ENCODE assay signal across 8 mouse cellular contexts in the genomic region with DNA sequence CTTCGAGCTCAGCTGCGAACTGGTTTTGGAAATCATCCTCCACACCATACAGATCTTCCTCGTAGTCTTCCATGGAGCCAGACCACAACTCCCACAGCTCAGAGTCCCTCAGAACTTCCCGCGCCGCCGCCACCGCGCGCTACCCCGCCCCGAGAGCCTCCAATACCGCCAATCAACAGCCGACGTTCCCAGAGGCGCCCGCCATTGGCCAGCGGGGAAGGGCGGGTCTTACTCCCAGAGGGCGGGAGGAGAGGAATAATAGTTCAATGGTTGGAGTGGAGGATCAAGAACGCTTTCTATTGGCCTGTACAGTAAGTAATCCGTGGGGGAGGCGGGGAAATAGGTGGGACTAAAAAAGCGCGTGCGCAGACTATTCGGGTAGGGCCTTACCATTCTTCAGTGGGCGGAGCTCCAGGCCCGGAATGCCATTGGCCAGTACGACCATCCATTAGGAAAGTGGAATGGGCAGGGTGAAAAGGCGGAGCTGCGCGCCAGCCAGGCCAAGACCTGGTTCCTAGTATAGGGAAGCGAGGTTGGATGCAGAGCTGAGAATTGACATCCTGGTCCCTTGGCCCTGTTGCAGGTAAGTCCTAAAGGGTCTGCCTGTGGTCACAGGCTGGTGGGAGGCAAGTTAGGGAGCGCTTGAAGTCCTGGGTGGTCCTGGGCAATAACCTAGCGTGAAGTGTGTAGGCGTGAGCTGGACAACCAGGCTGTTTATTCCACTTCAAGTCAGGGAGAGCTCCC. TPM values are rescaled to one million over a fixed set of nuclear protein-coding genes. Genes with fewer than 3 reads are reported as not detected.
DNase-seq lines count a peak whose midpoint lies in the region; ATAC-seq and TF ChIP-seq lines count a peak whose summit lies in the region.

A gene (minus strand): TSS at position 155 of the 744 bp plus-strand sequence.
A gene (plus strand): TSS at position 406 of the 744 bp plus-strand sequence.

- no peak for TF ChIP-seq EP300 in ES-Bruce4 (IDR thresholded peaks at IDR 0.05; ENCODE audit: insufficient read depth, low read depth, low read length)
- no peak for TF ChIP-seq EP300 in liver, postnatal 0 days (IDR thresholded peaks at IDR 0.05; ENCODE audit: low read depth)

- intact Hi-C loops in heart, postnatal 10 days (cut with DNase I) = no loop called here

- H3K27ac ChIP-seq in ES-Bruce4 (ENCODE audit: insufficient read depth, low read length) = no peak within 1 kb of the TSS
- H3K27ac ChIP-seq in forebrain, embryonic 13.5 days = no peak within 1 kb of the TSS
- peak within 1 kb of the TSS; percentile 70 for H3K27ac ChIP-seq in liver, postnatal 0 days (ENCODE audit: low read depth)
- H3K27ac ChIP-seq in neural tube, embryonic 14.5 days (ENCODE audit: low read depth, low read length) = no peak within 1 kb of the TSS

- no peaks in the 10 kb centered on the region for H3K4me1 ChIP-seq in ES-Bruce4 (ENCODE audit: control insufficient read depth, insufficient read depth, low read length)
- peaks cover 32% of the 10 kb centered on the region for H3K4me1 ChIP-seq in forebrain, embryonic 13.5 days
- H3K4me1 ChIP-seq in liver, postnatal 0 days (ENCODE audit: insufficient read depth) = peaks cover 18% of the 10 kb centered on the region
- peaks cover 14% of the 10 kb centered on the region for H3K4me1 ChIP-seq in neural tube, embryonic 14.5 days (ENCODE audit: control insufficient read depth, insufficient read depth, low read length)

- peak within 1 kb of the TSS; percentile 98 for H3K4me3 ChIP-seq in ES-Bruce4 (ENCODE audit: low read depth, low read length)
- peak within 1 kb of the TSS; percentile 62 for H3K4me3 ChIP-seq in forebrain, embryonic 13.5 days
- H3K4me3 ChIP-seq in liver, postnatal 0 days (ENCODE audit: low read depth, low read length) = peak within 1 kb of the TSS; percentile 57
- peak within 1 kb of the TSS; percentile 49 for H3K4me3 ChIP-seq in neural tube, embryonic 14.5 days (ENCODE audit: low read depth, low read length)

- no peaks in the 10 kb centered on the region for H3K36me3 ChIP-seq in ES-Bruce4 (ENCODE audit: control insufficient read depth, insufficient read depth, low read length, poor library complexity, severe bottlenecking)
- peaks cover 43% of the 10 kb centered on the region for H3K36me3 ChIP-seq in forebrain, embryonic 13.5 days (ENCODE audit: poor library complexity, severe bottlenecking)
- 0 out of 2 replicates have a peak, but pooled peaks cover 7% of the 10 kb centered on the region for H3K36me3 ChIP-seq in liver, postnatal 0 days (replicated peaks; ENCODE audit: insufficient read depth, low read length)
- no peaks in the 10 kb centered on the region for H3K36me3 ChIP-seq in neural tube, embryonic 14.5 days (ENCODE audit: control insufficient read depth, insufficient read depth, low read length)

- no peaks in the 10 kb centered on the region for H3K27me3 ChIP-seq in ES-Bruce4 (ENCODE audit: control insufficient read depth, insufficient read depth, low read length, poor library complexity, severe bottlenecking)
- no peaks in the 10 kb centered on the region for H3K27me3 ChIP-seq in forebrain, embryonic 13.5 days
- no peaks in the 10 kb centered on the region for H3K27me3 ChIP-seq in liver, postnatal 0 days (ENCODE audit: insufficient read depth, low read length)
- H3K27me3 ChIP-seq in neural tube, embryonic 14.5 days (ENCODE audit: control insufficient read depth, insufficient read depth, low read length) = no peaks in the 10 kb centered on the region

- TF ChIP-seq CTCF in ES-Bruce4 (IDR thresholded peaks at IDR 0.05; ENCODE audit: low read depth, low read length) = no peak
- TF ChIP-seq CTCF in liver, postnatal 0 days (IDR thresholded peaks at IDR 0.05; ENCODE audit: low read depth) = no peak

- peak within 1 kb of the TSS; percentile 95 for H3K4me2 ChIP-seq in forebrain, embryonic 13.5 days
- H3K4me2 ChIP-seq in liver, postnatal 0 days (ENCODE audit: low read depth, low read length) = peak within 1 kb of the TSS; percentile 93
- peak within 1 kb of the TSS; percentile 78 for H3K4me2 ChIP-seq in neural tube, embryonic 14.5 days (ENCODE audit: low read depth, low read length)

- 1% methylated on average over 37 of the region's 37 CpGs for WGBS in forebrain, embryonic 13.5 days
- under 1% methylated on average over 37 of the region's 37 CpGs for WGBS in large intestine, adult 2 months
- under 1% methylated on average over 37 of the region's 37 CpGs for WGBS in liver, postnatal 0 days (ENCODE audit: insufficient replicate concordance)
- WGBS in neural tube, embryonic 14.5 days = under 1% methylated on average over 37 of the region's 37 CpGs

- DNase-seq in heart, postnatal 10 days = peak; percentile 100
- peak; percentile 99 for DNase-seq in large intestine, adult 2 months (ENCODE audit: low read depth, low spot score)
- peak; percentile 99 for DNase-seq in liver, postnatal 0 days
- DNase-seq in testis, postnatal 10 days (ENCODE audit: low spot score) = peak; percentile 99

- peak; percentile 90 for ATAC-seq in cerebellum, adult (ENCODE audit: insufficient number of reproducible peaks, low FRiP score, low TSS enrichment)
- ATAC-seq in forebrain, embryonic 13.5 days = peak; percentile 99
- ATAC-seq in liver, postnatal 0 days = peak; percentile 98
- ATAC-seq in neural tube, embryonic 14.5 days (ENCODE audit: low read depth) = peak; percentile 99

- no peaks in the 10 kb centered on the region for H3K9me3 ChIP-seq in ES-Bruce4 (replicated peaks; ENCODE audit: control insufficient read depth, insufficient read depth, low read length, poor library complexity, severe bottlenecking)
- no peaks in the 10 kb centered on the region for H3K9me3 ChIP-seq in forebrain, embryonic 13.5 days (replicated peaks)
- no peaks in the 10 kb centered on the region for H3K9me3 ChIP-seq in liver, postnatal 0 days (ENCODE audit: low read length)
- no peaks in the 10 kb centered on the region for H3K9me3 ChIP-seq in neural tube, embryonic 14.5 days (ENCODE audit: control insufficient read depth, low read length)

- peak within 1 kb of the TSS; percentile 64 for H3K9ac ChIP-seq in ES-Bruce4 (ENCODE audit: low read depth, poor library complexity, severe bottlenecking)
- peak within 1 kb of the TSS; percentile 81 for H3K9ac ChIP-seq in forebrain, embryonic 13.5 days
- H3K9ac ChIP-seq in liver, postnatal 0 days (replicated peaks) = peak within 1 kb of the TSS; percentile 89
- H3K9ac ChIP-seq in neural tube, embryonic 14.5 days (replicated peaks; ENCODE audit: low read depth, low read length) = peak within 1 kb of the TSS; percentile 80

- TF ChIP-seq POLR2A in ES-Bruce4 (IDR thresholded peaks at IDR 0.05; ENCODE audit: insufficient read depth, low read length) = peak; percentile 94

RNA-seq across cellular contexts. Expression of the first gene that starts in this region (rescaled TPM):
- 39.4 and 47.2 TPM in 2 replicates for polyA plus RNA-seq in ES-Bruce4 (2011; ENCODE audit: insufficient read depth, insufficient read length, low read depth, missing spikeins)
- 24.6 and 30.1 TPM in 2 replicates for polyA plus RNA-seq in forebrain, embryonic 13.5 days (2015; fragmentation: Nextera tagmentation; extraction: Ambion mirVana)
- 1 to 10 TPM; 4.2 to 5.1 TPM for total RNA-seq in heart, postnatal 10 days (2021)
- 18.4 and 20.4 TPM in 2 replicates for polyA plus RNA-seq in large intestine, adult 2 months (2012; rRNA removed)
- 7.4 TPM in 2 replicates for polyA plus RNA-seq in liver, postnatal 0 days (2015; fragmentation: Nextera tagmentation; extraction: Ambion mirVana)
- polyA plus RNA-seq in neural tube, embryonic 14.5 days (2014; fragmentation: Nextera tagmentation; extraction: Ambion mirVana) = 2.5 and 2.9 TPM in 2 replicates

RNA-seq across cellular contexts. Expression of the second gene that starts in this region (rescaled TPM):
- 17.0 and 18.4 TPM in 2 replicates for polyA plus RNA-seq in ES-Bruce4 (2011; ENCODE audit: insufficient read depth, insufficient read length, low read depth, missing spikeins)
- 22.3 and 24.7 TPM in 2 replicates for polyA plus RNA-seq in forebrain, embryonic 13.5 days (2015; fragmentation: Nextera tagmentation; extraction: Ambion mirVana)
- total RNA-seq in heart, postnatal 10 days (2021) = 1 to 10 TPM; 4.6 to 5.7 TPM
- 22.1 and 22.9 TPM in 2 replicates for polyA plus RNA-seq in large intestine, adult 2 months (2012; rRNA removed)
- 3.8 and 3.9 TPM in 2 replicates for polyA plus RNA-seq in liver, postnatal 0 days (2015; fragmentation: Nextera tagmentation; extraction: Ambion mirVana)
- polyA plus RNA-seq in neural tube, embryonic 14.5 days (2014; fragmentation: Nextera tagmentation; extraction: Ambion mirVana) = 25.4 and 29.9 TPM in 2 replicates
